Mouse (Mus musculus): ENCODE data around the gene Ppp2r3a. TPM values are rescaled to one million over a fixed set of nuclear protein-coding genes. Genes with fewer than 3 reads are reported as not detected.

The Ppp2r3a gene
- polyA plus RNA-seq, 1 experiment = 0.33 TPM

GRCm38 (mm10) chr9:101253136-101253535, 1.5 kb upstream of the Ppp2r3a start:
- Histone ChIP-seq H3K27me3 (ENCODE audit: control insufficient read depth, insufficient read depth, low read length) (peaks cover 9% of the 10 kb centered on the region), H3K4me3 (ENCODE audit: extremely low read depth, insufficient read depth, insufficient read length) (no peak overlapping the region), H3K36me3 (ENCODE audit: control insufficient read depth, insufficient read depth, low read length) (no peaks in the 10 kb centered on the region), H3K4me1 (ENCODE audit: control insufficient read depth, insufficient read depth, insufficient read length) (no peaks in the 10 kb centered on the region), H3K27ac (ENCODE audit: insufficient read depth, low read length) (no peak overlapping the region)
- no peak for DNase-seq (ENCODE audit: low read depth in 1 of 2, low spot score in 2 of 2)
- no peak for TF ChIP-seq CTCF (IDR thresholded peaks at IDR 0.05; ENCODE audit: extremely low read depth, insufficient read depth, insufficient read length, insufficient replicate concordance)
- no peak for TF ChIP-seq POLR2A (IDR thresholded peaks at IDR 0.05; ENCODE audit: low read depth, low read length)
- 80% methylated on average over 3 of the region's 3 CpGs for WGBS

GRCm38 (mm10) chr9:101252541-101252940, 946 bp upstream of the Ppp2r3a start:
- Histone ChIP-seq H3K27ac (ENCODE audit: insufficient read depth, low read length) (no peak overlapping the region), H3K4me1 (ENCODE audit: control insufficient read depth, insufficient read depth, insufficient read length) (no peaks in the 10 kb centered on the region), H3K36me3 (ENCODE audit: control insufficient read depth, insufficient read depth, low read length) (no peaks in the 10 kb centered on the region), H3K27me3 (ENCODE audit: control insufficient read depth, insufficient read depth, low read length) (peaks cover 9% of the 10 kb centered on the region), H3K4me3 (ENCODE audit: extremely low read depth, insufficient read depth, insufficient read length) (no peak overlapping the region)
- 70% methylated on average over 4 of the region's 4 CpGs for WGBS
- DNase-seq (ENCODE audit: low read depth in 1 of 2, low spot score in 2 of 2) = no peak
- no peak for TF ChIP-seq POLR2A (IDR thresholded peaks at IDR 0.05; ENCODE audit: low read depth, low read length)
- TF ChIP-seq CTCF (IDR thresholded peaks at IDR 0.05; ENCODE audit: extremely low read depth, insufficient read depth, insufficient read length, insufficient replicate concordance) = no peak

- DNase-seq (ENCODE audit: low read depth in 1 of 2, low spot score in 2 of 2) = peak in 1 of 2 experiments; percentile 33
- Histone ChIP-seq H3K4me1 (ENCODE audit: control insufficient read depth, insufficient read depth, insufficient read length) (no peaks in the 10 kb centered on the region), H3K27me3 (ENCODE audit: control insufficient read depth, insufficient read depth, low read length) (peaks cover 9% of the 10 kb centered on the region), H3K27ac (ENCODE audit: insufficient read depth, low read length) (peak overlapping the region; percentile 74), H3K36me3 (ENCODE audit: control insufficient read depth, insufficient read depth, low read length) (no peaks in the 10 kb centered on the region), H3K4me3 (ENCODE audit: extremely low read depth, insufficient read depth, insufficient read length) (peak overlapping the region; percentile 97)
- under 1% methylated on average over 58 of the region's 61 CpGs for WGBS
- TF ChIP-seq CTCF (IDR thresholded peaks at IDR 0.05; ENCODE audit: extremely low read depth, insufficient read depth, insufficient read length, insufficient replicate concordance) (no peak), POLR2A (IDR thresholded peaks at IDR 0.05; ENCODE audit: low read depth, low read length) (no peak)
These were observed 483 bp downstream of the Ppp2r3a start for GRCm38 (mm10) chr9:101250981-101251643.

GRCm38 (mm10) chr9:101250486-101250885, 1.1 kb downstream of the Ppp2r3a start:
- Histone ChIP-seq H3K4me3 (ENCODE audit: extremely low read depth, insufficient read depth, insufficient read length) (no peak overlapping the region; the same call in 1 of the 2 replicates), H3K36me3 (ENCODE audit: control insufficient read depth, insufficient read depth, low read length) (no peaks in the 10 kb centered on the region), H3K27ac (ENCODE audit: insufficient read depth, low read length) (no peak overlapping the region), H3K27me3 (ENCODE audit: control insufficient read depth, insufficient read depth, low read length) (peaks cover 9% of the 10 kb centered on the region), H3K4me1 (ENCODE audit: control insufficient read depth, insufficient read depth, insufficient read length) (no peaks in the 10 kb centered on the region)
- TF ChIP-seq POLR2A (IDR thresholded peaks at IDR 0.05; ENCODE audit: low read depth, low read length) (no peak), CTCF (IDR thresholded peaks at IDR 0.05; ENCODE audit: extremely low read depth, insufficient read depth, insufficient read length, insufficient replicate concordance) (no peak)
- 10% methylated on average over 11 of the region's 11 CpGs for WGBS
- DNase-seq (ENCODE audit: low read depth in 1 of 2, low spot score in 2 of 2) = no peak

- H3K27me3 ChIP-seq (ENCODE audit: control insufficient read depth, insufficient read depth, low read length) = peaks cover 9% of the 10 kb centered on the region
- 65% methylated on average over 4 of the region's 4 CpGs for WGBS
- no peak overlapping the region for H3K4me3 ChIP-seq (ENCODE audit: extremely low read depth, insufficient read depth, insufficient read length)
- H3K27ac ChIP-seq (ENCODE audit: insufficient read depth, low read length) = no peak overlapping the region
- no peaks in the 10 kb centered on the region for H3K36me3 ChIP-seq (ENCODE audit: control insufficient read depth, insufficient read depth, low read length)
- no peak for TF ChIP-seq POLR2A (IDR thresholded peaks at IDR 0.05; ENCODE audit: low read depth, low read length)
- no peak for TF ChIP-seq CTCF (IDR thresholded peaks at IDR 0.05; ENCODE audit: extremely low read depth, insufficient read depth, insufficient read length, insufficient replicate concordance)
- no peaks in the 10 kb centered on the region for H3K4me1 ChIP-seq (ENCODE audit: control insufficient read depth, insufficient read depth, insufficient read length)
- DNase-seq (ENCODE audit: low read depth in 1 of 2, low spot score in 2 of 2) = peak in 1 of 2 experiments; percentile 19
These were observed 2.0 kb downstream of the Ppp2r3a start for GRCm38 (mm10) chr9:101249626-101250025.

GRCm38 (mm10) chr9:101247541-101247940, 4.1 kb downstream of the Ppp2r3a start:
- TF ChIP-seq CTCF (IDR thresholded peaks at IDR 0.05; ENCODE audit: extremely low read depth, insufficient read depth, insufficient read length, insufficient replicate concordance) = no peak
- TF ChIP-seq POLR2A (IDR thresholded peaks at IDR 0.05; ENCODE audit: low read depth, low read length) = no peak
- no peak overlapping the region for H3K27ac ChIP-seq (ENCODE audit: insufficient read depth, low read length)
- no peaks in the 10 kb centered on the region for H3K36me3 ChIP-seq (ENCODE audit: control insufficient read depth, insufficient read depth, low read length)
- DNase-seq (ENCODE audit: low read depth in 1 of 2, low spot score in 2 of 2) = no peak
- 93% methylated on average over 7 of the region's 7 CpGs for WGBS
- H3K4me3 ChIP-seq (ENCODE audit: extremely low read depth, insufficient read depth, insufficient read length) = no peak overlapping the region
- H3K27me3 ChIP-seq (ENCODE audit: control insufficient read depth, insufficient read depth, low read length) = peaks cover 9% of the 10 kb centered on the region
- no peaks in the 10 kb centered on the region for H3K4me1 ChIP-seq (ENCODE audit: control insufficient read depth, insufficient read depth, insufficient read length)

GRCm38 (mm10) chr9:101245493-101245892, 6.1 kb downstream of the Ppp2r3a start:
- DNase-seq (ENCODE audit: low read depth in 1 of 2, low spot score in 2 of 2) = no peak
- Histone ChIP-seq H3K27ac (ENCODE audit: insufficient read depth, low read length) (no peak overlapping the region), H3K4me3 (ENCODE audit: extremely low read depth, insufficient read depth, insufficient read length) (no peak overlapping the region), H3K4me1 (ENCODE audit: control insufficient read depth, insufficient read depth, insufficient read length) (no peaks in the 10 kb centered on the region), H3K27me3 (ENCODE audit: control insufficient read depth, insufficient read depth, low read length) (peaks cover 2% of the 10 kb centered on the region; the same call in 1 of the 2 replicates), H3K36me3 (ENCODE audit: control insufficient read depth, insufficient read depth, low read length) (no peaks in the 10 kb centered on the region)
- TF ChIP-seq POLR2A (IDR thresholded peaks at IDR 0.05; ENCODE audit: low read depth, low read length) (no peak), CTCF (IDR thresholded peaks at IDR 0.05; ENCODE audit: extremely low read depth, insufficient read depth, insufficient read length, insufficient replicate concordance) (no peak)
- 84% methylated on average over 5 of the region's 5 CpGs for WGBS

Data from spleen, adult 2 months (tissue).